Mouse (Mus musculus): ENCODE results near the gene Btla.

DNA sequence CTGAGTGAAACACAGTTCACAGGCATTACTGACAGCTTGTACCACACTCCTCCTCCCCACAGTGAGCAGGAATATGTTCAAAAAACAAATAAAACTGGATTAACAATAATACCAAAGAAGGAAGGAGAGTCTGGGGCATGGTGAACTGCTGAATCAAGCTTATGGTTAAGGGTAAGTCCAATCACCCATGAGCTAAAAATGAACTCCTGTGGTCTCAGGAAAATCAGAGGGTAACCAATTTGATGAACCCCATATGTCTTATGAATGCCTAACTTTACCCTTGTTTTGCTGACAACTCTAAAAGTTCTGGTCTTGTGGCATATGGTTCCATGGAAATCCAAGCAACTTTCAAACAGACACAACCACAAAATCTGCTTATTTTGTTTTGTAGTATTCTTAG lies 37.9 kb downstream of the Btla start:
- TF ChIP-seq CTCF (IDR thresholded peaks at IDR 0.05) (no peak), EP300 (IDR thresholded peaks at IDR 0.05) (no peak)
